Mouse (Mus musculus) heart, postnatal 0 days (tissue): Measurements from ENCODE around the gene Olfr1359.
"Not testable (repeated sequence)": the region's sequence is repeated elsewhere in the genome, so short reads cannot be mapped to it uniquely, and the experiment has no call there.

Source experiments
- CTCF ChIP-seq: IDR thresholded peaks from 2 replicates; pipeline ENCODE4 v1.5.1; 2016; ENCODE audit warnings: antibody characterized with exemption, control low read depth, low read depth
- EP300 ChIP-seq: IDR thresholded peaks from 2 replicates; pipeline ENCODE4 v1.6.1; 2016; ENCODE audit warnings: antibody characterized with exemption, low read depth

DNA sequence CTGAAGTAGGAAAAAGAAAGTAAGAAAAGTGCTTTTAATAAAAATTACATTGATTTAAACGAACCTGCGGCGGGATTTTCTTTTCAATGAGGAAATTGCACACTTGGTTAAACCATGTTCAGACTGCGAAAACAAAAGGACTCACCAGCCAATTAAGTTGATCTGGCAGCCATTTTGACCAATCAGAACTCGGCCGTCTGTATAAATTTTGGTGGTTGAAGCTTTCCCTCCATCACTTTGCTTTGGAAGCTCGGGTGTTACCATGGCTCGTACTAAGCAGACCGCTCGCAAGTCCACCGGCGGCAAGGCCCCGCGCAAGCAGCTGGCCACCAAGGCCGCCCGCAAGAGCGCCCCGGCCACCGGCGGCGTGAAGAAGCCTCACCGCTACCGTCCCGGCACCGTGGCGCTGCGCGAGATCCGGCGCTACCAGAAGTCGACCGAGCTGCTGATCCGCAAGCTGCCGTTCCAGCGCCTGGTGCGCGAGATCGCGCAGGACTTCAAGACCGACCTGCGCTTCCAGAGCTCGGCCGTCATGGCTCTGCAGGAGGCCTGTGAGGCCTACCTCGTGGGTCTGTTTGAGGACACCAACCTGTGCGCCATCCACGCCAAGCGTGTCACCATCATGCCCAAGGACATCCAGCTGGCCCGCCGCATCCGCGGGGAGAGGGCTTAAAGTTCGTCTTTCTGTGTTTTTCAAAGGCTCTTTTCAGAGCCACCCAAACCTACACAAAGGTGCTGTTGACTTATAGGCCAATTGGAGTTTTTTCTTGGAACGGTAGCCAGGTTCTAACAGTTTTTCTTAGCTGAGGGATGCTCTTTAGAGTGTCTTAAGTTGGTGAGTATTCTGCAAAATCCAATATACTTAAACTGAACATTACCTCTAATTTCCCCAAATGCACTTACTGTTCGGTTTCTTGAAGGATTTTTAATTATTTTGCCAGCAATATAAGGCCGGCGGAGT lies 19.8 kb downstream of the Olfr1359 start, which contains the start of gene Hist1h3h:
- not testable (repeated sequence) for TF ChIP-seq CTCF, EP300
